Mouse (Mus musculus): ENCODE results near the gene Slc38a9.

Slc38a9 gene

GRCm38 (mm10) chr13:112772252-112772651 is 111.7 kb downstream of the Slc38a9 start:
- DNase-seq = no peak

GRCm38 (mm10) chr13:112772861-112773260 is 112.3 kb downstream of the Slc38a9 start:
- DNase-seq = no peak

- DNase-seq = no peak
Measured at GRCm38 (mm10) chr13:112773991-112774675, 113.6 kb downstream of the Slc38a9 start.

GRCm38 (mm10) chr13:112775856-112776255 is 115.3 kb downstream of the Slc38a9 start:
- DNase-seq = no peak

- no peak for DNase-seq
Measured at GRCm38 (mm10) chr13:112778407-112778806, 117.9 kb downstream of the Slc38a9 start.

- no peak for DNase-seq
Measured at GRCm38 (mm10) chr13:112785305-112785704, 124.8 kb downstream of the Slc38a9 start.

GRCm38 (mm10) chr13:112786142-112786541 is 125.6 kb downstream of the Slc38a9 start:
- DNase-seq = no peak

- DNase-seq = no peak
Measured at GRCm38 (mm10) chr13:112786942-112787533, 126.5 kb downstream of the Slc38a9 start.

Data from B cell, adult 2 months (primary cell).